Mouse (Mus musculus): ENCODE measurements around the gene Brd7.
A peak's percentile ranks its signal among the peaks of the same experiment; 100 is the strongest.

The Brd7 gene

DNA sequence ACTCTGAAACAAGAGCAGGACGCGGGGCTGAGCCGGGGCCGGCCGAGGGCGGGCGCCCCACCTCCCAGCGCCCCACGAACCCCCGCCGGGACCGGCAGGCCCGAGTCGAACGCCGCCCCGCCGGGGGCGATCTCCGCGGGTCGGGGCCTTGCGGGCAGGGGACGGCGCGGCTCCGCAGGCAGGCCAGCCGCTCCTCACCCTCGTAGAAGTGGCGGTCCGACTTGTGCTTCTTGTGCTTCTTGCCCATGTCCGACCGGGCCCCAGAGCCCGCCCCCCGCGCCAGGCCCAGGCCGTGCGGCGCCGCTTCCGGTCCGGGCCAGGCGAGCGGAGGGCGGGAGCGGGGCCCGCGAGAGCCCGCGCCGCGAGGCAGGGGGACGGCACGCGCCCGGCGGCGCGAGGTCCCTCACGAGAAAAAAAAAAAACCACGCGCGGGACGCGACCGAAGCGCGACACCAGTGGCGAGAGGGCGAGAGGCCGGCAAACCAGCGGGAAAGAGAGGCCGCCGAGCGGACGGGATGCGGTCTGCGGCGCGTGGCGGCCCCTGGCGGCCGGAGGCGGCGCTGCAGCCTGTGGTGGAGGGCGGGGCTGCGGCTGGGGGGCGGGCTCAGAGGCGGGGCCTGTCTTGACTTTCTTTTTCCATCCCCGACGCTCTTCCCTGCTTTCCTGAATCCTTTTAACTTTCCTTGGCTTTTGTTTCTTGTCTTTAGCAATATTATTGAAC, at the start of gene Brd7:
TSS of gene Brd7 (minus strand) at position 487 of the 721 bp plus-strand sequence.
- peak; percentile 62 for DNase-seq (ENCODE audit: low spot score)

DNA sequence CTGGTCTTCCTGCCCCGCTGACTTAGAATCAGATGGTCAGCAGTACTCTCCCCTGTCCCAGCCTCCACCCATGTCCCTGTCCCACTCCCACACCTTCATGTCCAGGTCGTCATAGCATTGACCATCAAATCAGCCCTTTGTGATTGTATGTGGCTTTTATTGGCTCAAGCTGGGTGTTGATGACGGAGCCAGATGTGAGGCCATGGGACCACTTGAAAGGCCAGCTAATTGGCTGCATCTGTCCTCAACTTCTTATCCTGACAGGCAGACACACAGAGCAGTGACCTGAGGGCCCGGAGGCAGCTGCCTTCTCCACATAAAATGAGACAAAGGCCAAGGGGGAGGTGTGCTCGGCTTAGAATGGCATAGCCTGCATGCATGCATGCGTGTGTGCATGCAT, 49.5 kb upstream of the Brd7 start:
- DNase-seq (ENCODE audit: low spot score) = no peak

DNA sequence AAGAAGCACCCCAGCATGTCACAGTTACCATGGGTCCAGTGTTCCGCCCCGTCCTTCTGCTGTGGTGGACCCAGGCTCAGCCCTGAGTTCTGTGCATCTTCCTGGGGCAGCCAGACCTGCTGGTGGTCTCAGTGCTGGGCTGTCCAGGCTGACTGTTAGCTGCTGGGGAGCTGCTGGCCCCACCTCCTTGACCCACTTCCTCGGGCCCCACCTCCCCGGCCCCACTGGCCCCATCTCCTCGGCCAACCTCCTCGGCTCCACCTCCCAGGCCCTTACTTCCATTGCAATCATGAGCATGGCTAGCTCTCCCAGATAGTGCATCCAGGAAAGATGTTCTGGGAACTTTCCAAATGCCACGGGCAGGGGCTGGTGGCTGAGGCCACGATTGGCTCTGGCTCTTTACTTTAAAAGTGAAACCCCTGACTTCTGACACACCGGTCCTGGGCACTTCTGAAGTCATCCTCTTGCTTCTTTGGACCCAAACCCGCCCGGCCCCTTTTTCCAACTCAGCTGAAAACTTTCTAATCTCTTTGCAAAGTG, 47.5 kb upstream of the Brd7 start:
- no peak for DNase-seq (ENCODE audit: low spot score)

DNA sequence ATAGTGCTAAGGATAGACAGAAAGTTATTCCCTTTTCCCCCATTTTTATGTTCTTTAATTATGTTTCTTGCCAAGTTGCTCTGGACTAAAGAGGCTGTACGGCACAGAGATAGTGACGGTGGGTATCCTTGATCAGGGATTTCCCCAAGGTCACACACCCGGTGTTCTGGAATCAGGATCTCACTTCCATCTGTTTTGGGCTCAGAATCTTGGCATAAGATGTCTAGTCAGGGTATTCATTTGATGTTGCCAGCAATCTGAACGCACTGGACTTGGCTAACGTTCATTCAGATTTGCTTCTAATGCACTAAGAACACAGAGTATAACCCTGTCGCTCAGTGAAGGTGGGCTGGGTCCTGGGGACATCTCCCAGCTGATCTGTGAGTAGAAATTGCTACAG, 45.7 kb upstream of the Brd7 start:
- DNase-seq (ENCODE audit: low spot score) = no peak

DNA sequence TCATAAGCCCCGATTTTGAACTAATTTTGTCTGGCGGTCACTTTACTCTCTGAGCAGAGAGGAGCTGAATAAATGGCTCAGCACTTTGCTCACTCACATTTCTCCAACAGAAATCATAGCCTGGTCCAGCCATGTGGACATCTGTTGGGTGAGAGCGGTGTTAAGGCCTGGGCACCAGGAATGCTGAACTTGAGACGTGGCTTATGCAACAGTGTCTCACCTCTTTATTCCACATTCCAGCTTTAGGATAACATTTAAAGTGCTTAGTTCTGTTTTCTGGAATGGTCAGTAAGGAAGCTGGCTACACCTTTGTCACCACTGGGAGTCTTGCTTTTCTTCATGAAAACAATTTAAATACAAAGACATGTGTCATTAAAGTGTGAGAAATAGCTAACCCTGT, 36.1 kb upstream of the Brd7 start:
- DNase-seq (ENCODE audit: low spot score) = no peak

DNA sequence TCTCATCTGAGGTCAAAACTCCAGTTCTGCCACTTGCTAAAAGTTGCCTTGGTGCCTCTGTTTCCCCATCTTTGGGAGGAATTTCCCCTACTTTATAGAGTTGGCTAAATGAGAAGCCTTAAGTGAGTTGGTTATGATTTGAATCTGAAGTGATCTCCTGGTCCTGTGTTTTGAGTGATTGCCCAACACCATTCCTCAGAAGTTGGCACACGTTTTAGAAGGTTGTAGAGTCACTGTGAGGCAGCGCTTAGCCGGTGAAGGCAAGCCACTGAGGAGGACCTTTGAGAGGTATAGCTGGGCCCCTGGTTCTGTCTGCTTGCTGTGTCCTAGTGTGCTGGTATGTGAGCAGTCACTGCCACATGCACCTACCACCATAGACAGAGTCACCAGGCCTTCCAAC, 31.3 kb upstream of the Brd7 start:
- no peak for DNase-seq (ENCODE audit: low spot score)

DNA sequence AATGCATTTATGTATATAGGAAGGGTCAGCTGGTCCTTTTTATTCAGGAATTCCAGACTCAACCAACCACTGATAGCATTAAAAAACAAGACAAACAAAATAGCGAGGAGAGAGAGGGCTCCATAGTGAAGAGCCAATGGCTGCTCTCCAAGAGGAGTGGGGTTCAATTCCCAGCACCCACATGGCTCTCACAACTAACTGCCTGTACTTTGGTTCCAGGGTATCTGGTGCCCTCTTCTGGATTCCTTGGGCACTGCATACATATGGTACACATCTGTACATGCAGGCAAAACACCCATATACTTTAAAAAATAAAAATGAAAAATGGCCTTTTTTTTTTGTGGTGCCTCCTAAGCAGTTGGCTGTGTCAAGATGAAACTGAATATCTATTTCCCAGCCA, 28.8 kb upstream of the Brd7 start:
- peak; percentile 37 for DNase-seq (ENCODE audit: low spot score)

DNA sequence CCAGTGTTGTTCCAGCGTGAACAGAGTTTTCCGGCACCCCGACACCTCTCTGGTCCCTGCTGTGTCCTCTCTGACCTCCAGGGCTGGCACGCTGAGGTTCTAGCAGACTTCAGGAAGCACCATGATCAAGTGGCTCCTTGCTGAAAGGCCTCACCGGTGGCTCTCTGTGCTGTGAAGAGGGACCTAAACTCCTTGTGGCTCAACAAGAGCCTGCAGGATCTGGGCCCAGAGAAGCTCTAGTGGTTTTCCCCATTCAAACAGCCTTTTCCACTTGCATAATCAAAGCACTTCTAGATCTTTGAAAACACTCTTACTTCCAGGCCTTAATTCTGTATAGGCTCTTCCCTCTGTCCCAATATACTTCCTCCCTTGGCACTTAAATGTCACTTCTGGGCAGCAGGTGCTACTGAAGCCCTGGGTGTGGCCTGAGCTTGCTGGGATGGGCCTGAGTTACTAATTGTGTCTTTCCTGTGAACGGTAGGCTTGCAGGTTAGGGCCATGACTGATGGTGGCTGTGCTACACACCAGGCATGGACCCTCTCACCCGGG, 26.8 kb upstream of the Brd7 start:
- no peak for DNase-seq (ENCODE audit: low spot score)

- DNase-seq (ENCODE audit: low spot score) = no peak
Measured at GRCm38 (mm10) chr8:88387874-88388273, 25.9 kb upstream of the Brd7 start.

- peak; percentile 23 for DNase-seq (ENCODE audit: low spot score)
Measured at GRCm38 (mm10) chr8:88383164-88383556, 21.2 kb upstream of the Brd7 start.

- no peak for DNase-seq (ENCODE audit: low spot score)
Measured at GRCm38 (mm10) chr8:88382311-88383163, 20.5 kb upstream of the Brd7 start.

DNA sequence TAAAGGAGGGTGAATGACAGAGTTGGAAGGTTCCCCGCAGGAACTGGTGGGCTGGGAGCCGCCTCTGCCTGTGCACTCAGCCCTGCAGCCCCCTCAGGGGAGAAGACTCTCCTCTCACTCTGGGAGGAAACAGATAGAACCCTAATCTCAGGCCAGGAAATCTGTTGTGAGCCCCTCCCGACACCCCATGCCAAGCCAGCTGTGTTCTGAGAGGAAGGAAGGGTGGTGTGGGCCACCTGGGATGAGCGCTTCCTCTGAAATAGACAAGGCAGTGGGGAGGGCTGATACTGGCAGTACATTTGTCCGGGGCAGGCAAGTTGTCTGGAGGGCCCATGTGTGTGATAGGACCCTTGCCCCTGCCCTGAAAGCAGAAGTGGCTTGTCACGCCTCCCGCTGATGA, 18.5 kb upstream of the Brd7 start:
- no peak for DNase-seq (ENCODE audit: low spot score)

DNA sequence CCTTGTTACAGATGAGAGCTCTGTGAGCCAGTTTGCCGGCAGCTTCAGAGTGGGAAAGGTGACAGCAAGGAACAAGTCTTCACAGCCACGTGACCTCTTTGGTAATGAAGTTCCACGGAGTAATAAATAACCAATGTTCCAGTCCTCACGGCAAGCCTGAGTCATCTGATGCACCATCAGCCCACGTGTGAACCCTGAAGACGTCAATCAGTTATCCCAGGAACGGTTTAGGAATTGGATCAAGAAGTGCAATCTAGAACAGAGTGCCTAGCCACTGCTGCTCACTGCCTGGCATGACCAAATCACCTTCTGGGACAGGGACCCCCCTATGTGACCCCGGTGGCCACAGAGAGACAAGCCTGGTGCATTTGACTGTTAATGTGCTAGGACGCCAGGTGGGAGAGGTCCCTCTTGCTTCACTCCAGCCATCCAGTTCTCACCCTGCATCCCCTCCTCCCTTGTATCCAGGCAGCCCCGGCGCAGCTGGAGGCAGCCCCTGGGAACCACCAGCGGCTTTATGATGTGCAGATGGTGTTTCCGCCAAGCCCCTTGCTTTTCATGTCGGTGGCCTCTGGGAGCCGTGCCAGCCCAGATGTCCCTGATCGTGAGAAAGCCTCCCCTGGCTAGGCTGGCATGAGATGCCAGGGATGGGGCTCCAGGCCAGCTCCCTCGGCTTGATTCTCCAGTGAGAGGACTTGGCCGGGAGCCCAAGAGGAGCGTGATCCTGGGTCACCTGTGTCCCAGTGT, 15.0 kb upstream of the Brd7 start:
- no peak for DNase-seq (ENCODE audit: low spot score)

GRCm38 (mm10) chr8:88371522-88371921, 9.5 kb upstream of the Brd7 start:
- no peak for DNase-seq (ENCODE audit: low spot score)

DNA sequence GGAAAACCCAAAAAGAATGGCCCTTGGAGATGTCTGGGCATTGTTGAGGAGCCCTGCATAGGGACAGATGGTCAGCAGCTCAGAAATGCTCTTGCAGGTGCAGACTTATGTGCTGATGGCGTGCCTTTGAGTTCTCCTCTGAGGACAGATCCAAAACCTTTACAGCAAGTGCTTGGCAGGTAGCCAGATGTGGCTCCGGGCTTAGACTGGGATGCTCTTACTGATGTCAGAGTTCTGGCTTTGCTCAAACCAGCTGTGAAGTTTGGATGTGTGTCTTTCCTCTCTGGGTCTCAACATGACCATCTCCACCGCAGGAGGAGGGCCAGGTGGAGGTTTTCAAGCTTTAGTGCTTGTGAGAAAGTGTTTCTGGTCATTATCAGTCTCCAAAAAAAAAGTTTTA, 7.8 kb upstream of the Brd7 start:
- no peak for DNase-seq (ENCODE audit: low spot score)

GRCm38 (mm10) chr8:88369221-88369620, 7.2 kb upstream of the Brd7 start:
- no peak for DNase-seq (ENCODE audit: low spot score)

GRCm38 (mm10) chr8:88362446-88363150, 604 bp upstream of the Brd7 start:
- peak; percentile 72 for DNase-seq (ENCODE audit: low spot score)

DNA sequence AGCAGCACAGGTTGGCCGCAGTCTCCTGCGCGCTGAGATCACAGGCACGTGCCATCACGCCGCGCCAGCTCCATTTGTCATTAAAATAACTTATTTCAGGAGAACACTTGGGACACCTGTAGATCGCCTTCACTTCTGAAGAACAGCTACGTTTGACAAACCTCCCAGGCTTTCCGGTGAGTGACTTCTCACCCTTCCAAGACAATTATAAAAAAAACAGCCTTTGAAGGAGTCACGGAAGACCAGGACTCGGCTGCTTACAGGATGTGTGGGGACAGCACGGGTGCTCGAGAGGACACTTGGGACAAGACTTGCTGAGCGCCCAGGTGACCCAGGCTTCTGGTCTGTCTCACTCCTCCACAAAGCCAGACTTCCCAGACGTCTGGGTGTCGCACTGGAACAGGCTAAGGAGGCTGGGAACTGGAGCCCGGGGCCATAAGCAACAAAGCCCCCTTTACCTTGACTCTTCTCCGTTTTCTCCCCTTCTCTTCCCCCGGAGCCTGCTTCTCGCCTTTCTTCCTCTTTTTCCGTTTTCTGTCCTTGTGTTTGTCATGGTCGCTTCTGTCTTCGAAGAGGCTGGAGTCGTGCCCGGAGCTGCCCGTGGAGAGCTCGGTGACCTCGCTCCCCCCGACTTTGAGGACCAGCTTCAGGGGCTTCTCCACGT, 818 bp downstream of the Brd7 start:
- DNase-seq (ENCODE audit: low spot score) = peak; percentile 38

GRCm38 (mm10) chr8:88359959-88360358, 2.0 kb downstream of the Brd7 start:
- DNase-seq (ENCODE audit: low spot score) = no peak

GRCm38 (mm10) chr8:88357946-88358345, 4.0 kb downstream of the Brd7 start:
- no peak for DNase-seq (ENCODE audit: low spot score)
